16 mouse cellular contexts compared by ENCODE assay signal in the genomic region with DNA sequence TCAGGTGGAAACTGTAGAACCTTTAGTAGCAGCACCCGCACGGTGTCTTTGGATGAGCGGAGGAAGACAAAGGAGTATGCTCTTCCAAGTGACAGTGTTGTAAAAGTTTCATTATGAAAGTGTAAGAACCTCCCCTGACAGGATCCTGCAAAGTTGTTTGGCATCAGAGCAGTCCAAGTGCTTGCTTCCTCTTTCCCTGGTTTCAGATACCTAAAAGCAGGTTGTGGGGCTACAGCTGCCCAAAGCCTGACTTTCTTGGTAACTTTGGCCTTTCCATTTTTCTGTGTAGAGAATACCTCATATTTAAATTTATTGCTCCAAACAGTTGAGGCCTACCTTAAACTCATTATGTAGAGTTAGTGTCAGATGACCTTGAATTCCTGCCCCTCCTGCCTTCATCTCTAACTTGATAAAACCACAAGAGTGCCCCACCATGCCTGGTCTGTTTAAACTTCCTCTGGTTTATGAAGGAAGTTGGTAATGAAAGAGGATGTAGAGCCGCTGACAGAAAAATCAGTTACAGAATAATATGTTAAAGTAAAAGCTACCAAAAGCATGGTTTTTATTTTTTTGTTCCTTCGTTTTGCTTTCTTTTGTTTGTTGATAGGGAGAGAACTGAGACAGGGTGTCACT. TPM values are rescaled to one million over a fixed set of nuclear protein-coding genes. Genes with fewer than 3 reads are reported as not detected.
DNase-seq lines count a peak whose midpoint lies in the region; ATAC-seq and TF ChIP-seq lines count a peak whose summit lies in the region.
"Had no signal": no experiment of that assay in that cellular context is flagged by ENCODE, and none has a peak within 500 bp of the region (broad histone marks: within the 10 kb centered on the region; RNA-seq: fewer than 3 reads in every experiment).

No protein-coding gene starts in this region.

- no peak overlapping the region for H3K9ac ChIP-seq in liver, adult 2 months (ENCODE audit: low read depth, low read length)
- no peak overlapping the region for H3K9ac ChIP-seq in liver, embryonic 11.5 days (ENCODE audit: low read depth, low read length)
- H3K9ac ChIP-seq: hindbrain, embryonic 13.5 days; neural tube, embryonic 12.5 days; stomach, embryonic 15.5 days had no signal

- ATAC-seq in liver, embryonic 11.5 days (replicated peaks; ENCODE audit: low FRiP score) = no peak
- ATAC-seq in common myeloid progenitor, adult 5-6 weeks (replicated peaks; ENCODE audit: low read depth, poor library complexity, severe bottlenecking) = peak; percentile 66

- WGBS in liver, adult 2 months = 89% methylated on average over 5 of the region's 5 CpGs
- WGBS in liver, embryonic 11.5 days = 74% methylated on average over 5 of the region's 5 CpGs

- TF ChIP-seq CTCF in liver, adult 2 months (IDR thresholded peaks at IDR 0.05; ENCODE audit: low read depth, low read length) = no peak

- no peaks in the 10 kb centered on the region for H3K79me2 ChIP-seq in liver, adult 2 months (ENCODE audit: control insufficient read depth, insufficient read depth, low read length)

- TF ChIP-seq POLR2A in liver, adult 2 months (IDR thresholded peaks at IDR 0.05; ENCODE audit: extremely low read depth, insufficient read depth, low read length) = no peak

- no peaks in the 10 kb centered on the region for H3K27me3 ChIP-seq in liver, adult 2 months (ENCODE audit: control insufficient read depth, insufficient read depth, low read length)
- H3K27me3 ChIP-seq in liver, embryonic 11.5 days (replicated peaks; ENCODE audit: control insufficient read depth, insufficient read depth, low read length) = no peaks in the 10 kb centered on the region
- H3K27me3 ChIP-seq: hindbrain, embryonic 13.5 days; neural tube, embryonic 12.5 days; stomach, embryonic 15.5 days had no signal

- H3K4me1 ChIP-seq in liver, adult 2 months (ENCODE audit: control insufficient read depth, insufficient read depth, low read length) = no peaks in the 10 kb centered on the region
- H3K4me1 ChIP-seq in liver, embryonic 11.5 days (replicated peaks; ENCODE audit: control insufficient read depth, insufficient read depth, low read length) = no peaks in the 10 kb centered on the region
- H3K4me1 ChIP-seq: hindbrain, embryonic 13.5 days; limb, embryonic 10.5 days; neural tube, embryonic 12.5 days; stomach, embryonic 15.5 days had no signal

- peak; percentile 34 for DNase-seq in liver, adult 2 months (ENCODE audit: extremely low read depth, low read depth, low spot score)
- DNase-seq in liver, embryonic 11.5 days (ENCODE audit: low spot score) = no peak
- peak; percentile 58 to 60 for DNase-seq in B cell, adult 2 months
- peak; percentile 40 to 45 for DNase-seq in monocyte, adult 2 months (ENCODE audit: low read depth in 1 of 2, low spot score in 2 of 2)
- DNase-seq in ovary, postnatal 14 days (ENCODE audit: low spot score) = no peak
- DNase-seq in thymus, postnatal 10 days (ENCODE audit: low spot score in 2 of 2) = no peak
- DNase-seq in cerebellum, adult 8-10 months = no peak
- DNase-seq: adrenal gland, postnatal 10 days; cerebellum, adult 11-12 months; kidney, adult 8-10 months had no signal

- no peak overlapping the region for H3K27ac ChIP-seq in liver, adult 2 months (replicated peaks; ENCODE audit: insufficient read depth, low read depth, low read length)
- H3K27ac ChIP-seq in liver, embryonic 11.5 days (ENCODE audit: low read depth, low read length) = no peak overlapping the region
- H3K27ac ChIP-seq: hindbrain, embryonic 13.5 days; layer of hippocampus, adult 2 months; limb, embryonic 10.5 days; neural tube, embryonic 12.5 days; stomach, embryonic 15.5 days had no signal

- H3K9me3 ChIP-seq in liver, embryonic 11.5 days (ENCODE audit: control insufficient read depth, low read length) = no peaks in the 10 kb centered on the region
- H3K9me3 ChIP-seq: hindbrain, embryonic 13.5 days; limb, embryonic 10.5 days; neural tube, embryonic 12.5 days; stomach, embryonic 15.5 days had no signal

- H3K36me3 ChIP-seq in liver, adult 2 months (ENCODE audit: control insufficient read depth, insufficient read depth, low read length) = no peaks in the 10 kb centered on the region
- H3K36me3 ChIP-seq in liver, embryonic 11.5 days (ENCODE audit: control insufficient read depth, insufficient read depth, low read length) = no peaks in the 10 kb centered on the region
- H3K36me3 ChIP-seq: hindbrain, embryonic 13.5 days; limb, embryonic 10.5 days; neural tube, embryonic 12.5 days; stomach, embryonic 15.5 days had no signal

- no peak overlapping the region for H3K4me3 ChIP-seq in liver, adult 2 months (ENCODE audit: insufficient read depth, low read depth, low read length)
- no peak overlapping the region for H3K4me3 ChIP-seq in liver, embryonic 11.5 days (ENCODE audit: low read depth, low read length)
- H3K4me3 ChIP-seq: hindbrain, embryonic 13.5 days; layer of hippocampus, adult 2 months; limb, embryonic 10.5 days; neural tube, embryonic 12.5 days; stomach, embryonic 15.5 days had no signal

- H3K4me2 ChIP-seq in liver, embryonic 11.5 days = no peak overlapping the region; the same call in 1 of the 2 replicates
- H3K4me2 ChIP-seq: hindbrain, embryonic 13.5 days; neural tube, embryonic 12.5 days; stomach, embryonic 15.5 days had no signal

RNA-seq across cellular contexts. Expression of gene Parp8, which starts 8.5 kb away (rescaled TPM):
- 1.6 and 2.1 TPM in 2 replicates for total RNA-seq in liver, adult 2 months (2014; rRNA removed)
- polyA plus RNA-seq in liver, adult 2 months (2012; rRNA removed) = 0.20 and 0.40 TPM in 2 replicates
- polyA plus RNA-seq in liver, embryonic 11.5 days (2014; fragmentation: Nextera tagmentation; extraction: Ambion mirVana) = 6.1 and 6.3 TPM in 2 replicates
- total RNA-seq in common myeloid progenitor, adult 5-6 weeks (2017) = 98.3 and 107 TPM in 2 replicates

Comparison
In these comparisons a context has a peak if more than half of its experiments do, and no peak if none do; other contexts are left out.
1. DNase-seq: peak in liver, adult 2 months (single experiment), B cell, adult 2 months (2 of 2) and monocyte, adult 2 months (2 of 2); none in liver, embryonic 11.5 days (single experiment), ovary, postnatal 14 days (single experiment), thymus, postnatal 10 days (0 of 2) and cerebellum, adult 8-10 months (single experiment).
2. RNA of gene Parp8, which starts 8.5 kb away (total RNA-seq): 98.3 to 107 TPM in common myeloid progenitor, adult 5-6 weeks; 1.6 to 2.1 TPM in liver, adult 2 months; every median in the first group is over 10 times any median in the second.